Mouse (Mus musculus) liver, embryonic 12.5 days (tissue): Measurements from ENCODE around the gene Rbm6. TPM values are rescaled to one million over a fixed set of nuclear protein-coding genes. Genes with fewer than 3 reads are reported as not detected.

Source experiments
- ATAC-seq: fragments of 200-750 bp; cut with Nextera tagmentation; 2 replicates; pipeline ENCODE4 v1.8.0; 2017; ENCODE audit warnings: moderate number of reproducible peaks, mild to moderate bottlenecking, moderate library complexity
- H3K27ac ChIP-seq: fragments of 300-500 bp; sonication (generic); 2 replicates; pipeline ENCODE4 v1.5.1; 2016; ENCODE audit warnings: mild to moderate bottlenecking
- H3K27me3 ChIP-seq: fragments of 300-500 bp; sonication (generic); replicated peaks from 2 replicates; pipeline ENCODE4 v1.6.1; 2016; ENCODE audit warnings: mild to moderate bottlenecking, moderate library complexity
- H3K36me3 ChIP-seq: fragments of 300-500 bp; sonication (generic); 2 replicates; pipeline ENCODE4 v1.6.1; 2016; ENCODE audit warnings: mild to moderate bottlenecking, moderate library complexity
- H3K4me1 ChIP-seq: fragments of 300-500 bp; sonication (generic); 2 replicates; pipeline ENCODE4 v1.6.1; 2016
- H3K4me2 ChIP-seq: fragments of 300-500 bp; sonication (generic); 2 replicates; pipeline ENCODE4 v1.6.1; 2016; ENCODE audit warnings: mild to moderate bottlenecking, moderate library complexity
- H3K4me3 ChIP-seq: fragments of 300-500 bp; sonication (generic); 2 replicates; pipeline ENCODE4 v1.5.1; 2016; ENCODE audit warnings: mild to moderate bottlenecking, moderate library complexity
- H3K9ac ChIP-seq: fragments of 300-500 bp; sonication (generic); 2 replicates; pipeline ENCODE4 v1.6.1; 2016; ENCODE audit warnings: mild to moderate bottlenecking, moderate library complexity
- H3K9me3 ChIP-seq: fragments of 300-500 bp; sonication (generic); replicated peaks from 2 replicates; pipeline ENCODE4 v1.6.1; 2016; ENCODE audit warnings: mild to moderate bottlenecking, moderate library complexity
- WGBS: fragments of 180-500 bp; shearing (Covaris S2); methylation state at CpG from one replicate; pipeline ENCODE4 v1.1.7; 2016; ENCODE audit not compliant: insufficient replicate concordance; 5-methylcytosine and 5-hydroxymethylcytosine counted together
- polyA plus RNA-seq: library from polyadenylated mRNA; unstranded; fragments of >200 nt; fragmentation: Nextera tagmentation; extraction: Ambion mirVana; gene quantifications from 2 replicates; pipeline ENCODE4 v1.2.1, GENCODE M21; 2016

Gene Rbm6
- polyA plus RNA-seq, 1 experiment from 2014 or later: 45.7 TPM

GRCm38 (mm10) chr9:107904726-107905125 lies 31.7 kb upstream of the Rbm6 start:
- Histone ChIP-seq H3K4me3 (no peak overlapping the region), H3K9ac (no peak overlapping the region), H3K4me2 (no peak overlapping the region), H3K36me3 (0 out of 2 replicates have a peak, but pooled peaks cover 3% of the 10 kb centered on the region), H3K9me3 (no peaks in the 10 kb centered on the region), H3K27me3 (peaks cover 33% of the 10 kb centered on the region), H3K4me1 (peaks cover 53% of the 10 kb centered on the region), H3K27ac (no peak overlapping the region)
- 4% methylated on average over 4 of the region's 4 CpGs for WGBS
- peak; percentile 40 for ATAC-seq

DNA sequence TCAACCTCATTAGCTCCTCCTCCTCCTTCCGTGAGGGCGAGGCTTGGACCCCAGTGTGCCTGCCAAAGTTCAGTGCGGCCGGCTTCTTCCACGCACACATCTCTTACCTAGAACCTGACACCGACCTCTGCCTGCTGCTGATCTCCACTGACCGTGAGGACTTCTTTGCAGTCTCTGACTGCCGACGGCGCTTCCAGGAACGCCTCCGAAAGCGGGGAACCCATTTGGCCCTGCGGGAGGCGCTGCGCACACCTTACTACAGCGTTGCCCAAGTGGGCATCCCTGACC lies 28.5 kb upstream of the Rbm6 start:
- no peaks in the 10 kb centered on the region for H3K9me3 ChIP-seq
- H3K4me3 ChIP-seq: peak overlapping the region; percentile 40; the same call in 1 of the 2 replicates
- H3K4me2 ChIP-seq: peak overlapping the region; percentile 65
- ATAC-seq: no peak
- peaks cover 26% of the 10 kb centered on the region for H3K4me1 ChIP-seq
- H3K36me3 ChIP-seq: 0 out of 2 replicates have a peak, but pooled peaks cover 3% of the 10 kb centered on the region
- no peak overlapping the region for H3K27ac ChIP-seq
- peaks cover 27% of the 10 kb centered on the region for H3K27me3 ChIP-seq
- 37% methylated on average over 17 of the region's 17 CpGs for WGBS
- no peak overlapping the region for H3K9ac ChIP-seq

DNA sequence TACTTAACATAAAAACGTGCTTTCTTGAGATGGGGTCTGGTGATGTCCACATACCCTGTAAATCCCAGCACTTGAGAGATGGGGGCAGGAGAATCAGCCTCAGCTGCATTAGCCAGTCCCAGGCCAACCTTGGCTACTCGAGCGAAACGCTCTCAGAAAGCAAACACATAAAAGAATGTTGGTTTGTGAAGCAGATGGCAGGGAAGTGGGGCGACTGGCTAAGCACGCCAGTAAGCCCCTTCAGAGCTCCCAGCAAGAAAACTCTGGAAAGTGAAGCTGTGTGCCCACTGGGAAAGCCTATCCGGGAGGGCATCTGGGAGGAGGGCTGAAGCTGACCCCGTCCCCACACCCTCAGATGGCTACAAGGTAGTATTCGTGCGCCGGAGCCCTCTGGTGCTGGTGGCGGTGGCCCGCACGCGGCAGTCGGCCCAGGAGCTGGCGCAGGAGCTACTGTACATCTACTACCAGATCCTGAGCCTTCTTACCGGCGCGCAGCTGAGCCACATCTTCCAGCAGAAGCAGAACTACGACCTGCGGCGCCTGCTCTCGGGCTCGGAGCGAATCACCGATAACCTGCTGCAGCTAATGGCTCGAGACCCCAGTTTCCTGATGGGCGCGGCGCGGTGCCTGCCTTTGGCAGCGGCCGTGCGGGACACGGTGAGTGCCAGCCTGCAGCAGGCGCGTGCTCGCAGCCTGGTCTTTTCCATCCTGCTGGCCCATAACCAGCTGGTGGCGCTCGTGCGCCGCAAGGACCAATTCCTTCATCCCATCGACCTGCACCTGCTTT lies 28.0 kb upstream of the Rbm6 start:
- WGBS: 16% methylated on average over 44 of the region's 44 CpGs

GRCm38 (mm10) chr9:107899855-107900254 lies 26.8 kb upstream of the Rbm6 start:
- Histone ChIP-seq H3K4me2 (no peak overlapping the region), H3K27ac (no peak overlapping the region), H3K4me3 (no peak overlapping the region), H3K27me3 (peaks cover 27% of the 10 kb centered on the region), H3K9ac (no peak overlapping the region), H3K9me3 (no peaks in the 10 kb centered on the region), H3K4me1 (peaks cover 13% of the 10 kb centered on the region), H3K36me3 (0 out of 2 replicates have a peak, but pooled peaks cover 3% of the 10 kb centered on the region)
- 67% methylated on average over 12 of the region's 12 CpGs for WGBS
- ATAC-seq: no peak

More for the DNA sequence above, 28.0 kb upstream of the Rbm6 start:
- H3K4me2 ChIP-seq: peak overlapping the region; percentile 65
- no peak overlapping the region for H3K27ac ChIP-seq
- H3K4me3 ChIP-seq: peak overlapping the region; percentile 40
- peaks cover 27% of the 10 kb centered on the region for H3K27me3 ChIP-seq
- no peak overlapping the region; the same call in 1 of the 2 replicates for H3K9ac ChIP-seq
- no peak for ATAC-seq
- no peaks in the 10 kb centered on the region for H3K9me3 ChIP-seq
- peaks cover 21% of the 10 kb centered on the region for H3K4me1 ChIP-seq
- 0 out of 2 replicates have a peak, but pooled peaks cover 3% of the 10 kb centered on the region for H3K36me3 ChIP-seq

DNA sequence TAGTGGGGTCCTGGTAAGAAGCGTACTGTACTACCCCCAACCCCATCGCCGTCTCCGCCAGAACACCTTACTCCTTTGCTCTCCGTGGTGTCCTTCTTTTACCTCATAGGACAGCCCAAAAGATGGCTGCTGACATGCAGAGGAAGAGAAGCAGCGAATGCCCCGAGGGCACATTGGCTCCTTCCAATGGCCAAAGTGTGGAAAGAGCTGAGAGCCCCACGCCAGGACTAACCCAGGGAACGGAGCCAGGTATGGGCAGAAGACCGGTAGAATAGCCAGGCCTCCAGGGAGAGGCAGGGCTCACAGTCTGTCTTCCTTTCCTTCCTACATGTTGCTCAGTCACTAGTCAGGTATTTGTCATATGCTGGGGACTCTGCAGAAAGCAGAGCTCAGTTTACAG lies 25.5 kb upstream of the Rbm6 start:
- 0 out of 2 replicates have a peak, but pooled peaks cover 3% of the 10 kb centered on the region for H3K36me3 ChIP-seq
- WGBS: 83% methylated on average over 10 of the region's 10 CpGs
- no peak overlapping the region for H3K4me2 ChIP-seq
- no peaks in the 10 kb centered on the region for H3K9me3 ChIP-seq
- H3K27ac ChIP-seq: no peak overlapping the region
- peaks cover 12% of the 10 kb centered on the region for H3K4me1 ChIP-seq
- H3K9ac ChIP-seq: no peak overlapping the region
- no peak for ATAC-seq
- no peak overlapping the region for H3K4me3 ChIP-seq
- peaks cover 27% of the 10 kb centered on the region for H3K27me3 ChIP-seq

DNA sequence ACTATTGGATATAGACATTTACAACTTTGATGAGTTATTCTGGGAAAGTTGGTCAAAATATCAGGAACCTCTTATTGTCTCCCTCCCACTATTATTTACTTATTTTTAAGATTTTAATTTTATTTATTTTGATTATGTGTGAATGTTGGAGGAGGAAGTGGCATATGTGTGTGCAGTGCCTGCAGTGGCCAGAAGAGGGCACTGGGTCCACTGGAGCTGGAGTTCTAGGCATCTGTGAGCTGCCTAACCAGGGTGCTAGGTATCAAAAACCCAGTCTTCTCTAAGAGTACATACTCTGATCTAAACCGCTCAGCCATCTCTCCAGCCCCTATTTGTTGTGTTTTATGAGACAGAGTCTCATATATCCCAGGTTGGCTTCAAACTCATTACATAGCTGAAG lies 18.0 kb upstream of the Rbm6 start:
- Histone ChIP-seq H3K4me3 (no peak overlapping the region), H3K9ac (no peak overlapping the region), H3K27me3 (peaks cover 10% of the 10 kb centered on the region), H3K4me1 (peaks cover 26% of the 10 kb centered on the region), H3K9me3 (no peaks in the 10 kb centered on the region), H3K4me2 (no peak overlapping the region), H3K36me3 (no peaks in the 10 kb centered on the region), H3K27ac (no peak overlapping the region)
- ATAC-seq: no peak
- 87% methylated on average over 1 of the region's 1 CpGs for WGBS

GRCm38 (mm10) chr9:107890260-107890659 lies 17.2 kb upstream of the Rbm6 start:
- 75% methylated on average over 6 of the region's 6 CpGs for WGBS
- Histone ChIP-seq H3K36me3 (no peaks in the 10 kb centered on the region), H3K4me1 (peaks cover 26% of the 10 kb centered on the region), H3K9ac (no peak overlapping the region), H3K27me3 (peaks cover 11% of the 10 kb centered on the region), H3K9me3 (no peaks in the 10 kb centered on the region), H3K4me2 (no peak overlapping the region), H3K4me3 (no peak overlapping the region), H3K27ac (no peak overlapping the region)
- ATAC-seq: no peak

GRCm38 (mm10) chr9:107888267-107888850 lies 15.3 kb upstream of the Rbm6 start:
- peak overlapping the region; percentile 78 for H3K9ac ChIP-seq
- H3K4me1 ChIP-seq: peaks cover 26% of the 10 kb centered on the region
- H3K4me3 ChIP-seq: peak overlapping the region; percentile 71
- H3K4me2 ChIP-seq: peak overlapping the region; percentile 95
- under 1% methylated on average over 18 of the region's 18 CpGs for WGBS
- H3K27me3 ChIP-seq: peaks cover 11% of the 10 kb centered on the region
- no peaks in the 10 kb centered on the region for H3K9me3 ChIP-seq
- ATAC-seq: peak; percentile 67
- H3K36me3 ChIP-seq: no peaks in the 10 kb centered on the region
- peak overlapping the region; percentile 67 for H3K27ac ChIP-seq

DNA sequence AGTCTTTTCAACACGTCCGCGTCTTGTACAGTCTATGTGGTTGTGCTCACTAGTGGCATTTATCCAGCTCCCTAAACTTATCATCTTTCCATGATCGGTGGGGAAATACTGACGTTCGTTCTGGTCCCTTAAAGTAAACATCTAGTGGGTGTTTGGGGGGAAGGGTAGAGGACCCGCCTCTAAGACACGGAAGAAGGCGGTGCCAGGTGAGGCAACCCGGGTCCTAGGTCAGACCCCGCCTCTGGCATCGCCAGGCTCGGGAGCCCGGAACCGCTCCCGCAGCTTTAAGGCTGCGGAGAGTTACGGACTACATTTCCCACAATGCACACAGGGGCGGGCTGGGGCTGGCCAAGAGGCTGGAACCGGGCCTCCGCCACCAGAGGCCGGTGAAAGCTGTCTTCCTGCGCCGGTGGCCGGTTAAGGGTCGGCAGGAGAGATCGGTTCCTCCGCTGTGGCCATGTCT lies 14.8 kb upstream of the Rbm6 start, which contains the start of gene Mon1a:
Mon1a (plus strand) TSS at position 348 of the 463 bp plus-strand sequence.
- H3K27me3 ChIP-seq: peaks cover 11% of the 10 kb centered on the region
- H3K9me3 ChIP-seq: no peaks in the 10 kb centered on the region
- peak within 1 kb of the TSS; percentile 95 for H3K4me2 ChIP-seq
- H3K27ac ChIP-seq: peak within 1 kb of the TSS; percentile 67
- under 1% methylated on average over 28 of the region's 28 CpGs for WGBS
- peak within 1 kb of the TSS; percentile 71 for H3K4me3 ChIP-seq
- peak; percentile 97 for ATAC-seq
- H3K4me1 ChIP-seq: peaks cover 26% of the 10 kb centered on the region
- H3K9ac ChIP-seq: peak within 1 kb of the TSS; percentile 78
- no peaks in the 10 kb centered on the region for H3K36me3 ChIP-seq

DNA sequence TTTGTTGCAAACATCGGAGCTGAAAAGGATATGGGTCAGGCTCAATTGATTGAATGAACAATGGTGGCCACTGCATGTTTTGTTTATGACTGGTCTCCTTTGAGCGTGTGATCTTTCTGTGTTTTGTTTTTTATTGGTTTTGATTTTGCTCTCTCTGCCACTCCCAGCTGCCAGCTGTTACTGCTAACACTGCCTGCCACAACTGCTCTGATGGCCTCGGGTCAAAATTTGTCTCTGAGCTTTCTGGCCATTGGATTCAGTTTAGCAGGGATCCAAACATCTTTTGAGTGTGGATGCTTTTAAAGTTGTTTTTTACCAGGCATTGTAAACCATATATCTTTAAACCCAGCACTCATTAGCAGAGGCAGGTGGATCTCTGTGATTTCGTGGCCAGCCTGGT lies 7.4 kb upstream of the Rbm6 start:
- ATAC-seq: no peak
- no peaks in the 10 kb centered on the region for H3K4me1 ChIP-seq
- WGBS: 61% methylated on average over 4 of the region's 4 CpGs

GRCm38 (mm10) chr9:107872350-107873098 lies 513 bp downstream of the Rbm6 start:
- ATAC-seq: peak; percentile 99
- Histone ChIP-seq H3K27me3 (peaks cover 9% of the 10 kb centered on the region; the same call in 1 of the 2 replicates), H3K27ac (peak overlapping the region; percentile 98), H3K4me2 (peak overlapping the region; percentile 77), H3K36me3 (peaks cover 17% of the 10 kb centered on the region), H3K9ac (peak overlapping the region; percentile 91), H3K4me3 (peak overlapping the region; percentile 77), H3K9me3 (no peaks in the 10 kb centered on the region), H3K4me1 (peaks cover 28% of the 10 kb centered on the region)
- under 1% methylated on average over 80 of the region's 80 CpGs for WGBS

More for the DNA sequence above, 7.4 kb upstream of the Rbm6 start:
- Histone ChIP-seq H3K4me2 (no peak overlapping the region), H3K36me3 (no peaks in the 10 kb centered on the region), H3K4me3 (no peak overlapping the region), H3K27me3 (peaks cover 37% of the 10 kb centered on the region), H3K9me3 (no peaks in the 10 kb centered on the region), H3K27ac (no peak overlapping the region), H3K9ac (no peak overlapping the region)
